Mouse (Mus musculus) limb, embryonic 11.5 days (tissue): ENCODE measurements around the gene Cdh5. TPM values are rescaled to one million over a fixed set of nuclear protein-coding genes. Genes with fewer than 3 reads are reported as not detected.

ENCODE experiments used
- ATAC-seq: fragments of 200-750 bp; cut with Nextera tagmentation; 2 replicates; pipeline ENCODE4 v1.8.0; 2017; ENCODE audit warnings: low read depth; ENCODE audit not compliant: insufficient number of reproducible peaks, low FRiP score, low TSS enrichment
- DNase-seq: peaks from one replicate; pipeline ENCODE4 v3.0.0-alpha.2; 2015; ENCODE audit warnings: low spot score
- H3K27ac ChIP-seq: fragments of 300-500 bp; sonication (generic); replicated peaks from 2 replicates; pipeline ENCODE4 v1.5.1; 2014; ENCODE audit warnings: low read depth, mild to moderate bottlenecking, low read length
- H3K27me3 ChIP-seq: fragments of 300-500 bp; sonication (generic); 2 replicates; pipeline ENCODE4 v1.6.1; 2014; ENCODE audit warnings: mild to moderate bottlenecking, low read length, mixed read lengths; ENCODE audit not compliant: control insufficient read depth, insufficient read depth
- H3K36me3 ChIP-seq: fragments of 300-500 bp; sonication (generic); 2 replicates; pipeline ENCODE4 v1.6.1; 2014; ENCODE audit warnings: mild to moderate bottlenecking, low read length, moderate library complexity, mixed read lengths; ENCODE audit not compliant: control insufficient read depth, insufficient read depth
- H3K4me1 ChIP-seq: fragments of 300-500 bp; sonication (generic); 2 replicates; pipeline ENCODE4 v1.6.1; 2014; ENCODE audit warnings: low read length, mixed read lengths; ENCODE audit not compliant: control insufficient read depth, insufficient read depth
- H3K4me2 ChIP-seq: fragments of 300-500 bp; sonication (generic); 2 replicates; pipeline ENCODE4 v1.6.1; 2014; ENCODE audit warnings: low read depth, mild to moderate bottlenecking, moderate library complexity; ENCODE audit not compliant: severe bottlenecking
- H3K4me3 ChIP-seq: fragments of 300-500 bp; sonication (generic); 2 replicates; pipeline ENCODE4 v1.5.1; 2014; ENCODE audit warnings: low read depth, low read length
- H3K9ac ChIP-seq: fragments of 300-500 bp; sonication (generic); 2 replicates; pipeline ENCODE4 v1.6.1; 2014; ENCODE audit warnings: mild to moderate bottlenecking, low read length
- H3K9me3 ChIP-seq: fragments of 300-500 bp; sonication (generic); 2 replicates; pipeline ENCODE4 v1.6.1; 2016; ENCODE audit warnings: low read length; ENCODE audit not compliant: control insufficient read depth
- WGBS: fragments of 180-500 bp; shearing (Covaris S2); extraction: QIAGEN DNeasy Blood & Tissue Kit; methylation state at CpG from one replicate; pipeline ENCODE4 v1.1.7; 2014; 5-methylcytosine and 5-hydroxymethylcytosine counted together
- polyA plus RNA-seq: library from polyadenylated mRNA; unstranded; fragments of >200 nt; fragmentation: Nextera tagmentation; extraction: Ambion mirVana; gene quantifications from 2 replicates; pipeline ENCODE4 v1.2.1, GENCODE M21; 2014

The Cdh5 gene
- 22.4 and 24.0 TPM in 2 replicates for polyA plus RNA-seq

GRCm38 (mm10) chr8:104101415-104101814 is at the start of gene Cdh5:
Gene Cdh5 (plus strand): TSS chr8:104101625.
- H3K4me1 ChIP-seq, result no peaks in the 10 kb centered on the region
- no peaks in the 10 kb centered on the region for H3K27me3 ChIP-seq
- no peaks in the 10 kb centered on the region for H3K36me3 ChIP-seq
- no peak within 1 kb of the TSS for H3K9ac ChIP-seq
- DNase-seq, result no peak
- no peak within 1 kb of the TSS for H3K27ac ChIP-seq
- no peak for ATAC-seq
- no peak within 1 kb of the TSS for H3K4me3 ChIP-seq
- WGBS, result 70% methylated on average over 8 of the region's 8 CpGs
- no peaks in the 10 kb centered on the region for H3K9me3 ChIP-seq
- no peak within 1 kb of the TSS for H3K4me2 ChIP-seq

GRCm38 (mm10) chr8:104059922-104060321 is 41.5 kb upstream of the Cdh5 start:
- Histone ChIP-seq H3K27me3 (no peaks in the 10 kb centered on the region), H3K27ac (no peak overlapping the region), H3K9me3 (no peaks in the 10 kb centered on the region), H3K9ac (no peak overlapping the region), H3K4me2 (no peak overlapping the region), H3K36me3 (no peaks in the 10 kb centered on the region), H3K4me3 (no peak overlapping the region), H3K4me1 (0 out of 2 replicates have a peak, but pooled peaks cover 2% of the 10 kb centered on the region)
- DNase-seq (no peak), ATAC-seq (no peak)
- WGBS, result 70% methylated on average over 5 of the region's 5 CpGs

GRCm38 (mm10) chr8:104060446-104060845 is 41.0 kb upstream of the Cdh5 start:
- H3K36me3 ChIP-seq, result no peaks in the 10 kb centered on the region
- H3K4me3 ChIP-seq, result no peak overlapping the region
- no peak overlapping the region for H3K4me2 ChIP-seq
- DNase-seq (no peak), ATAC-seq (no peak)
- no peaks in the 10 kb centered on the region for H3K27me3 ChIP-seq
- H3K9ac ChIP-seq, result no peak overlapping the region
- no peaks in the 10 kb centered on the region for H3K9me3 ChIP-seq
- 0 out of 2 replicates have a peak, but pooled peaks cover 2% of the 10 kb centered on the region for H3K4me1 ChIP-seq
- no peak overlapping the region for H3K27ac ChIP-seq
- WGBS, result 84% methylated on average over 7 of the region's 7 CpGs

DNA sequence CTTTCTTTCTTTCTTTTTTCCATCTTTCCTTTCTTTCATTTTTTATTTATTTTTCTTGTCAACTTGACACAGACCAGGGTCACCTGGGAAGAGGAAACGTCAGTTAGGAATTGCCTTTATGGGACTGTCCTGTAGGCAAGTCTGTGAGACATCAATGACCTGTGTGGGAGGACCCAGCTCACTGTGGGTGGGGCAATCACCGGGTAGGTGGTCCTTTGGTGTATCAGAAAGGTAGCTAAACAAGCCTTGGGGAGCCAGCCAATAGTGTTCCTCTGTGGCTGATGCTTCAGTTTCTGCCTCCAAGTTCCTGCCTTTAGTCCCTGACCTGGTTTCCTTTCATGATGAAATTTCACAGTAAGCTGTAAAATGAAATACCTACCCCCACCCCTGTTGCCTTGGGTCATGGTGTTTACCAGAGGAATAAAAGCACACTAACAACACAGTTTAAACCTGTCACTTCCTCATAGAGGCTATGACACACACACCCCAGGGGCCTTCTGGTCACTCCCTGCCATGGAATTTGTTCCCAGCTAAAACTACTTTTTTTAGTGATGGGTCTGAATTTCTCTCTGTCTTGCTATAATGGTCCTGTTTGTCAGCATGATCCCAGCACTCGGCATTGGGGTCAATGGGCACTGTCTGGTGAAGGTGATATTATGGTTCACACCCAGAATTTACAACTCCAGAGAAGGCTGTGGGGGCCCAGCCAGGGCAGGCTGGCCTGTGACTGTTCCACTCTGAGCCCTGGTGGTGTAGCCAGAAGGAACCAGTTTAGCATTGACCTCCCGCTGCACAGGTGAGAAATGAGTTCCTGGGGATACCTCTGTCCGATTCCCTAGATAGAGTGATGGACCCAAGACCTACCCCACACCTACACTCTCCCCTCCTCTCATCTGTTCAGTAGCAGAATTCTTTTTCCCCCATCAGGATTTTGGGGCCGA is 40.1 kb upstream of the Cdh5 start:
- no peaks in the 10 kb centered on the region for H3K27me3 ChIP-seq
- H3K36me3 ChIP-seq, result no peaks in the 10 kb centered on the region
- no peak overlapping the region for H3K27ac ChIP-seq
- no peak overlapping the region for H3K9ac ChIP-seq
- 0 out of 2 replicates have a peak, but pooled peaks cover 2% of the 10 kb centered on the region for H3K4me1 ChIP-seq
- 55% methylated on average over 6 of the region's 6 CpGs for WGBS
- ATAC-seq (no peak), DNase-seq (no peak)
- H3K9me3 ChIP-seq, result no peaks in the 10 kb centered on the region
- no peak overlapping the region for H3K4me3 ChIP-seq
- no peak overlapping the region for H3K4me2 ChIP-seq

DNA sequence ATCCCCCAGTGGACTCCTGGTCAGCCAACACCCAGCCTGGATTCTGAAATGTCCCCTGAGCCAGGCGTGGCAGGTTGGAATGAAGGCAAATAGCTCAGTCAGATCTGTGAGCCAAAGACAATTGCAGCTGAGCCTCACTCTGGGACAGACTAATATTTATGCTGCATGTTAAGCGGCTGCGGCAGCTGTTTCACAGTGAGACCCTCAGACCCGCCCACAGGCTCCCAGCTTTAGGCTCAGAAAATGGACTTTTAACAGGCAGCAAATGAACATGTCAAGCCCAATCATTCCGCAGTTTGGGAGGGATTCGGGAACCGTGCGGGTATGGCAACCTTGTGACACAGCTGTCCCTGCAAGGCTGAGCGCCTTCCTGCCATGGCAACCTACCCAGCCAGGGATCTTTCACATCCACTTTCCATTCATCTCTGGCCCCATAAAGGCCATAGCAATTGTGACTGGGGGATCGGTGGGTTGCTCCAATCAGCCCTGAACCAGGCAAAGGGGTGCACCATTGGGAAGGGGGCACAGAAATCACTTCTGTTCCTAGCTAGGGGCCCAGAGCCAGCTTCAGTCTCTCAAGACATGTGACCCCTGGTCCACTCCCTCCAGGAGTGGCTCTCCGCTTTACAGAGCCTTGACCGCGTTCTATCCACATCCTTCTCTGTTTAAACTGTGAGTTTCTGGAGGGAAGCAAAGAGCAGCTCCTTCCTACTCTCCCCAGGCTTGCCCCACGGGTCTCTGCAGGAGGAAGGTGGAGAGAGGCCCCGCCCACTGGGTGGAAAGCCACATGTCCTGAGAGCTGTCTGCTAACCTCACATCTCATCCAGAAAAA is 39.2 kb upstream of the Cdh5 start:
- H3K27me3 ChIP-seq, result no peaks in the 10 kb centered on the region
- no peak overlapping the region for H3K4me3 ChIP-seq
- ATAC-seq, result no peak
- H3K9me3 ChIP-seq, result no peaks in the 10 kb centered on the region
- H3K4me1 ChIP-seq, result 0 out of 2 replicates have a peak, but pooled peaks cover 2% of the 10 kb centered on the region
- WGBS, result 71% methylated on average over 15 of the region's 15 CpGs
- H3K36me3 ChIP-seq, result no peaks in the 10 kb centered on the region
- no peak overlapping the region for H3K9ac ChIP-seq
- DNase-seq, result no peak
- no peak overlapping the region for H3K4me2 ChIP-seq
- H3K27ac ChIP-seq, result no peak overlapping the region

DNA sequence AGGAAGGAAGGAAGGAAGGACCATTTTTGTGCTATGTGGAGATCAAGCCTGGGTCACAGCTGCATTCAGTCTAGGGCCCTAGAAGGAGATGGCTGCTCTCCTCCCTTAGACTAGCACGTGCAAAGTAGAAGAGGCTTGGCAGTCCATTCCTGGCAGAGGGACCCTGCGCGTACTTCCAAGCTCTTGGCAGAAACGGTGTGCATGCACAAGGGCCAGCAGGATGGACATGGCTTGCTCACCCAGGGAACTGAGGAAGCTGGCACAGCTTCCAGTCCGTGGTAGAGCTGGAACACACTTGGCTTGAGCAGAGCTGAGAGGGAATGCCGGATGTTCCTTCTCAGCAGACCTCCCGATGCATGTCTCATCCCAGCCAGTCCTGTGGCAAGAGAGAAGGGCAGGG is 36.2 kb upstream of the Cdh5 start:
- H3K9ac ChIP-seq, result no peak overlapping the region
- ATAC-seq (no peak), DNase-seq (no peak)
- H3K9me3 ChIP-seq, result no peaks in the 10 kb centered on the region
- no peaks in the 10 kb centered on the region for H3K36me3 ChIP-seq
- 0 out of 2 replicates have a peak, but pooled peaks cover 2% of the 10 kb centered on the region for H3K4me1 ChIP-seq
- H3K27ac ChIP-seq, result no peak overlapping the region
- WGBS, result 90% methylated on average over 7 of the region's 7 CpGs
- no peak overlapping the region for H3K4me3 ChIP-seq
- no peak overlapping the region for H3K4me2 ChIP-seq
- no peaks in the 10 kb centered on the region for H3K27me3 ChIP-seq

DNA sequence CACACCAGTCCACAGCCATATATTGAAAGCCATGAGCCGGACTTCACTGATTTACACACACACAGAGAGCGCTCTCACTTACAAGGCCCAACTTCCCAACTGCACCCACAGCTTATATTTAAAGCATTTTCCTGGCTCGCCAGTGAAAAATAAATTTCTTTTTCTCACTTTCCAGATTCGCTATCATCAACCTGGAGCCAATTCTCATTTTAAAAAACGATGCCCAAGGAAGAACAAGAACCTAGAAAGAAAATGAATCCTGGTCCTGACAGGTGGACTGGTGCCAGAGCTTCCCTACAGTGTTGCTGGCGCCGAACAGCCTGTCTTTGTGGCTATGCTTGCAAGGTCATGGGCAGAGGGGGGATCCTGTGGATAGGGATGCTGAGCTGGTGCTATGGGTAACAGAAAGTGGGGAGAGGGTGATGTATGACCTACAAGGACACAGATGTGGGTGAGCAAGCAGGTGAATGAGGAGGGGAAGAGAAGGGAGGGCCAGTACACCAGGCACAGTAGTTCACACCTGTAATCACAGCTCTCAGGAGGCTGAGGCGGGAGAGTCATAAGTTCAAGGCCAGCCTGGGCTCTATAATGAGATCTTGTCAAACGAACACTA is 35.4 kb upstream of the Cdh5 start:
- Histone ChIP-seq H3K27me3 (no peaks in the 10 kb centered on the region), H3K36me3 (no peaks in the 10 kb centered on the region), H3K4me3 (no peak overlapping the region), H3K4me1 (0 out of 2 replicates have a peak, but pooled peaks cover 2% of the 10 kb centered on the region), H3K9me3 (no peaks in the 10 kb centered on the region), H3K4me2 (no peak overlapping the region), H3K27ac (no peak overlapping the region), H3K9ac (no peak overlapping the region)
- DNase-seq (no peak), ATAC-seq (no peak)
- 85% methylated on average over 9 of the region's 9 CpGs for WGBS

- Histone ChIP-seq H3K27ac (no peak overlapping the region), H3K4me2 (no peak overlapping the region), H3K4me3 (no peak overlapping the region), H3K36me3 (no peaks in the 10 kb centered on the region), H3K9ac (no peak overlapping the region), H3K27me3 (no peaks in the 10 kb centered on the region), H3K9me3 (no peaks in the 10 kb centered on the region), H3K4me1 (no peaks in the 10 kb centered on the region)
- no peak for ATAC-seq
- 81% methylated on average over 12 of the region's 12 CpGs for WGBS
- DNase-seq, result no peak
Observed at GRCm38 (mm10) chr8:104067390-104067925, 34.0 kb upstream of the Cdh5 start.
